Mouse (Mus musculus): ENCODE data around the gene AC140267.1. TPM values are rescaled to one million over a fixed set of nuclear protein-coding genes. Genes with fewer than 3 reads are reported as not detected.

AC140267.1 gene
- polyA plus RNA-seq, 1 experiment from 2014 or later: not detected

GRCm38 (mm10) chr15:80271858-80272396 is 36.3 kb downstream of the AC140267.1 start:
- peaks cover 8% of the 10 kb centered on the region; the same call in 1 of the 2 replicates for H3K27me3 ChIP-seq
- no peaks in the 10 kb centered on the region for H3K9me3 ChIP-seq (replicated peaks)
- H3K4me3 ChIP-seq (replicated peaks): no peak overlapping the region
- 80% methylated on average over 3 of the region's 3 CpGs for WGBS
- no peak overlapping the region for H3K27ac ChIP-seq (replicated peaks)
- no peak overlapping the region for H3K9ac ChIP-seq
- ATAC-seq (ENCODE audit: insufficient number of reproducible peaks, low FRiP score, low TSS enrichment, low read depth): no peak
- no peaks in the 10 kb centered on the region for H3K4me1 ChIP-seq
- H3K4me2 ChIP-seq (replicated peaks): no peak overlapping the region
- H3K36me3 ChIP-seq: no peaks in the 10 kb centered on the region

GRCm38 (mm10) chr15:80277107-80277506 is 41.5 kb downstream of the AC140267.1 start:
- Histone ChIP-seq H3K4me2 (replicated peaks) (no peak overlapping the region), H3K4me3 (replicated peaks) (no peak overlapping the region), H3K27ac (replicated peaks) (no peak overlapping the region), H3K9ac (no peak overlapping the region), H3K36me3 (no peaks in the 10 kb centered on the region), H3K27me3 (peaks cover 25% of the 10 kb centered on the region), H3K4me1 (no peaks in the 10 kb centered on the region), H3K9me3 (replicated peaks) (no peaks in the 10 kb centered on the region)
- no peak for ATAC-seq (ENCODE audit: insufficient number of reproducible peaks, low FRiP score, low TSS enrichment, low read depth)
- WGBS: 41% methylated on average over 9 of the region's 9 CpGs

- no peak overlapping the region for H3K4me3 ChIP-seq (replicated peaks)
- H3K4me2 ChIP-seq (replicated peaks): no peak overlapping the region
- H3K36me3 ChIP-seq: no peaks in the 10 kb centered on the region
- 5% methylated on average over 6 of the region's 6 CpGs for WGBS
- H3K4me1 ChIP-seq: no peaks in the 10 kb centered on the region
- peaks cover 30% of the 10 kb centered on the region for H3K27me3 ChIP-seq
- no peak overlapping the region for H3K9ac ChIP-seq
- no peak overlapping the region for H3K27ac ChIP-seq (replicated peaks)
- H3K9me3 ChIP-seq (replicated peaks): no peaks in the 10 kb centered on the region
- no peak for ATAC-seq (ENCODE audit: insufficient number of reproducible peaks, low FRiP score, low TSS enrichment, low read depth)
Measured at GRCm38 (mm10) chr15:80277625-80278024, 42.0 kb downstream of the AC140267.1 start.

- H3K4me3 ChIP-seq (replicated peaks): no peak overlapping the region
- no peak overlapping the region for H3K9ac ChIP-seq
- H3K4me2 ChIP-seq (replicated peaks): no peak overlapping the region
- no peaks in the 10 kb centered on the region for H3K4me1 ChIP-seq
- WGBS: 58% methylated on average over 5 of the region's 5 CpGs
- no peak overlapping the region for H3K27ac ChIP-seq (replicated peaks)
- H3K9me3 ChIP-seq (replicated peaks): no peaks in the 10 kb centered on the region
- no peaks in the 10 kb centered on the region for H3K36me3 ChIP-seq
- H3K27me3 ChIP-seq: peaks cover 33% of the 10 kb centered on the region
- no peak for ATAC-seq (ENCODE audit: insufficient number of reproducible peaks, low FRiP score, low TSS enrichment, low read depth)
Measured at GRCm38 (mm10) chr15:80278121-80278759, 42.6 kb downstream of the AC140267.1 start.

GRCm38 (mm10) chr15:80279053-80279452 is 43.4 kb downstream of the AC140267.1 start:
- Histone ChIP-seq H3K4me2 (replicated peaks) (no peak overlapping the region), H3K36me3 (no peaks in the 10 kb centered on the region), H3K9ac (no peak overlapping the region), H3K27ac (replicated peaks) (no peak overlapping the region), H3K9me3 (replicated peaks) (no peaks in the 10 kb centered on the region), H3K4me3 (replicated peaks) (no peak overlapping the region), H3K4me1 (no peaks in the 10 kb centered on the region), H3K27me3 (peaks cover 35% of the 10 kb centered on the region)
- no peak for ATAC-seq (ENCODE audit: insufficient number of reproducible peaks, low FRiP score, low TSS enrichment, low read depth)
- 79% methylated on average over 2 of the region's 2 CpGs for WGBS

- Histone ChIP-seq H3K36me3 (no peaks in the 10 kb centered on the region), H3K9me3 (replicated peaks) (no peaks in the 10 kb centered on the region), H3K27me3 (peaks cover 51% of the 10 kb centered on the region), H3K4me1 (no peaks in the 10 kb centered on the region), H3K4me2 (replicated peaks) (no peak overlapping the region), H3K27ac (replicated peaks) (no peak overlapping the region), H3K9ac (no peak overlapping the region), H3K4me3 (replicated peaks) (no peak overlapping the region)
- no peak for ATAC-seq (ENCODE audit: insufficient number of reproducible peaks, low FRiP score, low TSS enrichment, low read depth)
- WGBS: 22% methylated on average over 6 of the region's 6 CpGs
Measured at GRCm38 (mm10) chr15:80280646-80281045, 45.0 kb downstream of the AC140267.1 start.

Other genes with a start within 250 kb of the AC140267.1 start
- 5.2 and 5.7 TPM in 2 replicates for gene Pdgfb, start 220.9 kb upstream of the AC140267.1 start, polyA plus RNA-seq (2015; fragmentation: Nextera tagmentation; extraction: Ambion mirVana)
- gene Syngr1, start 144.5 kb upstream of the AC140267.1 start, polyA plus RNA-seq (2015; fragmentation: Nextera tagmentation; extraction: Ambion mirVana): 13.5 and 13.7 TPM in 2 replicates
- 1,004 and 1,072 TPM in 2 replicates for gene Rpl3, start 144.0 kb upstream of the AC140267.1 start, polyA plus RNA-seq (2015; fragmentation: Nextera tagmentation; extraction: Ambion mirVana)
- gene Tab1, start 102.7 kb upstream of the AC140267.1 start, polyA plus RNA-seq (2015; fragmentation: Nextera tagmentation; extraction: Ambion mirVana): 38.2 and 38.7 TPM in 2 replicates
- 4.6 and 5.5 TPM in 2 replicates for gene Mgat3, start 62.1 kb upstream of the AC140267.1 start, polyA plus RNA-seq (2015; fragmentation: Nextera tagmentation; extraction: Ambion mirVana)
- gene Mief1, start 1.8 kb upstream of the AC140267.1 start, polyA plus RNA-seq (2015; fragmentation: Nextera tagmentation; extraction: Ambion mirVana): 26.4 and 27.8 TPM in 2 replicates
- 141 and 145 TPM in 2 replicates for gene Atf4, start 19.3 kb downstream of the AC140267.1 start, polyA plus RNA-seq (2015; fragmentation: Nextera tagmentation; extraction: Ambion mirVana)
- gene Rps19bp1, start 28.5 kb downstream of the AC140267.1 start, polyA plus RNA-seq (2015; fragmentation: Nextera tagmentation; extraction: Ambion mirVana): 53.5 and 54.6 TPM in 2 replicates
- gene Cacna1i, start 51.4 kb downstream of the AC140267.1 start, polyA plus RNA-seq (2015; fragmentation: Nextera tagmentation; extraction: Ambion mirVana): 0.03 and 0.05 TPM in 2 replicates

All from embryonic facial prominence, embryonic 15.5 days (tissue).